Mouse (Mus musculus): Measurements from ENCODE around the gene Snrpa. TPM values are rescaled to one million over a fixed set of nuclear protein-coding genes. Genes with fewer than 3 reads are reported as not detected.
"Not testable (repeated sequence)": the region's sequence is repeated elsewhere in the genome, so short reads cannot be mapped to it uniquely, and the experiment has no call there.

The Snrpa gene
- 155 and 167 TPM in 2 replicates for polyA plus RNA-seq (2016; fragmentation: Nextera tagmentation; extraction: Ambion mirVana)

GRCm38 (mm10) chr7:27195681-27196611 is at the start of gene Snrpa, which contains the start of gene BC024978:
Snrpa (minus strand) TSS chr7:27196271.
BC024978 (plus strand) TSS chr7:27195781.
- H3K9ac ChIP-seq: peak within 1 kb of the TSS; percentile 90
- no peaks in the 10 kb centered on the region for H3K27me3 ChIP-seq (replicated peaks)
- H3K4me1 ChIP-seq (replicated peaks): peaks cover 16% of the 10 kb centered on the region
- ATAC-seq (ENCODE audit: insufficient number of reproducible peaks, low FRiP score): peak; percentile 99
- peak within 1 kb of the TSS; percentile 98 for H3K27ac ChIP-seq (ENCODE audit: poor library complexity, severe bottlenecking)
- 1% methylated on average over 64 of the region's 64 CpGs for WGBS
- peak within 1 kb of the TSS; percentile 76 for H3K4me3 ChIP-seq
- H3K36me3 ChIP-seq: peaks cover 58% of the 10 kb centered on the region
- H3K4me2 ChIP-seq: peak within 1 kb of the TSS; percentile 81
- H3K9me3 ChIP-seq (replicated peaks): no peaks in the 10 kb centered on the region

DNA sequence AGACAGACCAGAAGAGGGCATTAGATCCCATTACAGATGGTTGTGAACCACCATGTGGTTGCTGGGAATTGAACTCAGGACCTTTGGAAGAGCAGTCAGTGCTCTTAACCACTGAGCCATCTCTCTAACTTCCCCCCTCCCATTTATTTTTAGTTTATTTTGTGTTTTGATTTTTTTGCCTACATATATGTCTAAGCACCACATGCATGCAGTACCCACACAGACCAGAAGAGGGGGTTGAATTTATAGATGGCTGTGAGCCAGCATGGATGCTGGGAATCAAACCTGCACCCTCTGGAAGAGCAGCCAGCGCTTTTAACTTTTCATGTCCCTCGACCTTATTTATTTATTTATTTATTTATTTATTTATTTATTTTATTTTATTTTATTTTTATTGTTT is 48.0 kb upstream of the Snrpa start:
- not testable (repeated sequence) for ATAC-seq (ENCODE audit: insufficient number of reproducible peaks, low FRiP score); H3K4me3 ChIP-seq; H3K9ac ChIP-seq; H3K4me2 ChIP-seq; H3K4me1 ChIP-seq (replicated peaks); H3K27ac ChIP-seq (ENCODE audit: poor library complexity, severe bottlenecking); H3K27me3 ChIP-seq (replicated peaks); H3K9me3 ChIP-seq (replicated peaks)
- H3K36me3 ChIP-seq: peaks cover 45% of the 10 kb centered on the region
- 79% methylated on average over 2 of the region's 2 CpGs for WGBS

GRCm38 (mm10) chr7:27243211-27243610 is 47.1 kb upstream of the Snrpa start:
- no peak overlapping the region for H3K9ac ChIP-seq

DNA sequence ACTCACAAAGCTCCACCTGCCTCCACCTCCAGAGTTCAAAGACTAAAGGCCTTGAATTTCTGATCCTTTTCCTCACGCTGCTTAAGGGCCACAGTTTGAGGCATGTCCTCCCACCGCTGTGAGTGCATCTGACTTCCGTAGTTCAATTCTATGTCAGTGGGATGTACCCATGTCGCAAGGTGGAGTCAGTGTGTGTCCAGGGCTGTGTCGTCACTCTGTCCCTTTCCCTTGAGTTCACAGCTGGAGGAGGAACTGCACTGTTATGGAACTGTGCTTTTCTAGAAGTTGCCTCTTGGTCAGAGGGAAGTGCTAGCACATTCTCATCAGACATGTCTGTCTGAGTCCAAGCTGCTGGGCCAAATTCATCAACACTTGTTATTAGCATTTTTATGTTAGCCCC is 42.5 kb upstream of the Snrpa start:
- no peak for ATAC-seq (ENCODE audit: insufficient number of reproducible peaks, low FRiP score)
- whole genome bisulfite sequencing: 89% methylated on average over 5 of the region's 5 CpGs
- Histone ChIP-seq H3K27ac (ENCODE audit: poor library complexity, severe bottlenecking) (no peak overlapping the region), H3K4me2 (no peak overlapping the region), H3K9me3 (replicated peaks) (no peaks in the 10 kb centered on the region), H3K4me3 (no peak overlapping the region), H3K27me3 (replicated peaks) (no peaks in the 10 kb centered on the region), H3K36me3 (peaks cover 26% of the 10 kb centered on the region), H3K4me1 (replicated peaks) (peaks cover 4% of the 10 kb centered on the region), H3K9ac (no peak overlapping the region)

More at GRCm38 (mm10) chr7:27243211-27243610, 47.1 kb upstream of the Snrpa start:
- no peak overlapping the region for H3K4me3 ChIP-seq
- WGBS: 49% methylated on average over 8 of the region's 8 CpGs
- H3K4me1 ChIP-seq (replicated peaks): no peaks in the 10 kb centered on the region
- H3K9me3 ChIP-seq (replicated peaks): no peaks in the 10 kb centered on the region
- ATAC-seq (ENCODE audit: insufficient number of reproducible peaks, low FRiP score): no peak
- H3K27me3 ChIP-seq (replicated peaks): no peaks in the 10 kb centered on the region
- H3K36me3 ChIP-seq: peaks cover 45% of the 10 kb centered on the region
- no peak overlapping the region for H3K4me2 ChIP-seq
- H3K27ac ChIP-seq (ENCODE audit: poor library complexity, severe bottlenecking): no peak overlapping the region

DNA sequence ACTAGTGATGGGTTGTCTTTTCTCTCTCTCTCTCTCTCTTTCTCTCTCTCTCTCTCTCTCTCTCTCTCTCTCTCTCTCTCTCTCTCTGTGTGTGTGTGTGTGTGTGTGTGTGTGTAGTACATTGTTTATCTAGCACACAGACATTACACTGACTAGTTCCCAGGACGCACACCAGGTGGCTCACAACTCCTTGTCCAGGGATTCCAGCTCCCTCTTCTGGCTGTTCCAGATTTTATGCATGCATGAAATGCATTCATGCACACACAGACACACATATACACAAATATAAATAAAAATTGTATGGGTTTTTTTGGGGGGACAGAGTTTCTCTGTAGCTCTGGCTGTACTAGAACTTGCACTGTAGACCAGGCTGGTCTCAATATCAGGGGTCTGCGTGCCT is 41.5 kb upstream of the Snrpa start:
- no peaks in the 10 kb centered on the region for H3K9me3 ChIP-seq (replicated peaks)
- no peak overlapping the region for H3K27ac ChIP-seq (ENCODE audit: poor library complexity, severe bottlenecking)
- no peak for ATAC-seq (ENCODE audit: insufficient number of reproducible peaks, low FRiP score)
- H3K4me2 ChIP-seq: no peak overlapping the region
- H3K27me3 ChIP-seq (replicated peaks): no peaks in the 10 kb centered on the region
- H3K36me3 ChIP-seq: peaks cover 20% of the 10 kb centered on the region
- peaks cover 7% of the 10 kb centered on the region for H3K4me1 ChIP-seq (replicated peaks)
- WGBS: 84% methylated on average over 2 of the region's 2 CpGs
- no peak overlapping the region for H3K9ac ChIP-seq
- H3K4me3 ChIP-seq: no peak overlapping the region

GRCm38 (mm10) chr7:27235726-27236125 is 39.7 kb upstream of the Snrpa start:
- 84% methylated on average over 2 of the region's 2 CpGs for WGBS
- no peak for ATAC-seq (ENCODE audit: insufficient number of reproducible peaks, low FRiP score)
- H3K4me1 ChIP-seq (replicated peaks): peaks cover 7% of the 10 kb centered on the region

GRCm38 (mm10) chr7:27233300-27233699 is 37.2 kb upstream of the Snrpa start:
- no peak overlapping the region for H3K27ac ChIP-seq (ENCODE audit: poor library complexity, severe bottlenecking)
- peak overlapping the region; percentile 61 for H3K9ac ChIP-seq
- H3K36me3 ChIP-seq: peaks cover 7% of the 10 kb centered on the region
- peak overlapping the region; percentile 65 for H3K4me3 ChIP-seq
- H3K4me1 ChIP-seq (replicated peaks): peaks cover 12% of the 10 kb centered on the region
- H3K9me3 ChIP-seq (replicated peaks): no peaks in the 10 kb centered on the region
- 5% methylated on average over 6 of the region's 6 CpGs for WGBS
- H3K27me3 ChIP-seq (replicated peaks): no peaks in the 10 kb centered on the region
- peak overlapping the region; percentile 76 for H3K4me2 ChIP-seq
- no peak for ATAC-seq (ENCODE audit: insufficient number of reproducible peaks, low FRiP score)

More at GRCm38 (mm10) chr7:27235726-27236125, 39.7 kb upstream of the Snrpa start:
- no peaks in the 10 kb centered on the region for H3K9me3 ChIP-seq (replicated peaks)
- no peak overlapping the region for H3K9ac ChIP-seq
- H3K27ac ChIP-seq (ENCODE audit: poor library complexity, severe bottlenecking): no peak overlapping the region
- no peak overlapping the region for H3K4me2 ChIP-seq
- no peaks in the 10 kb centered on the region for H3K27me3 ChIP-seq (replicated peaks)
- H3K36me3 ChIP-seq: peaks cover 14% of the 10 kb centered on the region
- H3K4me3 ChIP-seq: no peak overlapping the region

- H3K4me3 ChIP-seq: peak within 1 kb of the TSS; percentile 65
- peak within 1 kb of the TSS; percentile 76 for H3K4me2 ChIP-seq
- H3K9me3 ChIP-seq (replicated peaks): no peaks in the 10 kb centered on the region
- peak within 1 kb of the TSS; percentile 61 for H3K9ac ChIP-seq
- no peaks in the 10 kb centered on the region for H3K27me3 ChIP-seq (replicated peaks)
- H3K36me3 ChIP-seq: peaks cover 7% of the 10 kb centered on the region
- H3K4me1 ChIP-seq (replicated peaks): peaks cover 12% of the 10 kb centered on the region
- ATAC-seq (ENCODE audit: insufficient number of reproducible peaks, low FRiP score): peak; percentile 89
- 0% methylated on average over 25 of the region's 25 CpGs for WGBS
- H3K27ac ChIP-seq (ENCODE audit: poor library complexity, severe bottlenecking): peak within 1 kb of the TSS; percentile 17; the same call in 1 of the 2 replicates
Measured at GRCm38 (mm10) chr7:27232781-27233281, 36.8 kb upstream of the Snrpa start, which contains the start of gene Coq8b. Coq8b (plus strand) TSS chr7:27233023.

DNA sequence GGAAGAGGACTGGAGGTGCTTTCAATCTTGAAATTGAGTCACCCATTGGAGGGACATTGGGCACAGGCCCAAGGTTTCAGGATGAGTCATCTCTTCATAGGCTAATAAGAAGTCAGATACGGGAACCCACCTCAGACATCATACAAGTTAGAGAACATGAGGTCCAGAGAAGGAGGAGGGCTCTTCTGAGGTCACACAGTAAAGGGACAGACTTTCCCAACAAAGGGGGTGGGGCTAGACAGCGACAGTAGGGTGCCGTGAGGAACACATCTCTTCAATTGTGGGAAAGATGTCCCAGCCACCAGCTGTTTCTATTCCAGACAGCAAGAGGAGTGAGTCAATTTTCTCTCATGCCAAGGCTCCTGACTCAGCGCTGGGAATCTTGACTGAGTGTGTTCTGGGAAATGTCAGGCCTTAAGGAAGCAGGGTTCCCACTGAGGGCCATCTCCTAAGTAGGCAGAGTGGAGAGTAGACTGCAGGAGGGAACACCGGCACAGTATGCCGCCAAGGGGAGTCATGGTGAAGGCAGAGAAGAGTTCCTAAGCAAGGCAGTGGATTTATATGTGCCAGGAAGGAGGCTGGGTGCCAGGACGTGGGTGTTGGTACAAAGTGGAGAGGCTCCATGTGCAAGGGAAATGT is 35.7 kb upstream of the Snrpa start:
- H3K27ac ChIP-seq (ENCODE audit: poor library complexity, severe bottlenecking): no peak overlapping the region
- H3K9ac ChIP-seq: no peak overlapping the region
- no peak overlapping the region for H3K4me3 ChIP-seq
- H3K27me3 ChIP-seq (replicated peaks): no peaks in the 10 kb centered on the region
- H3K4me1 ChIP-seq (replicated peaks): peaks cover 20% of the 10 kb centered on the region
- H3K4me2 ChIP-seq: no peak overlapping the region
- no peaks in the 10 kb centered on the region for H3K36me3 ChIP-seq
- no peak for ATAC-seq (ENCODE audit: insufficient number of reproducible peaks, low FRiP score)
- H3K9me3 ChIP-seq (replicated peaks): no peaks in the 10 kb centered on the region
- WGBS: 62% methylated on average over 7 of the region's 7 CpGs

DNA sequence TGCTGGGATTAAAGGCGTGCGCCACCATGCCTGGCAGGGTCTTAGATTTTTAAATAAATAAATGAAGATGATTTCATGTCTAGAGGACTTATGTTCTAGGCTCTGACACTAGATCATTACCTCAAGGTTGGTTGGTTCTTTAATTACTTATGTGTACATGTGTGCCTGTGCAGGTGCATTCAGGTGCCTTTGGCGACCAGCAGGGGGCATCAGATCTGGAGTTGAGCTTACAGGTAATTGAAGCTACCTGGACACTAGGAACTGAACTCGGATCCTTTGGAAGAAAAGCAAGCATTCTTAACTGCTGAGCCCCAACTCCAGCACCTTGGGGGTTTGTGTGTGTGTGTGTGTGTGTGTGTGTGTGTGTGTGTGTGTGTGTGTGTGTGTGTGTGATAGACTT is 34.7 kb upstream of the Snrpa start:
- Histone ChIP-seq H3K27ac (ENCODE audit: poor library complexity, severe bottlenecking) (no peak overlapping the region), H3K9me3 (replicated peaks) (no peaks in the 10 kb centered on the region), H3K4me1 (replicated peaks) (peaks cover 30% of the 10 kb centered on the region), H3K4me2 (no peak overlapping the region), H3K27me3 (replicated peaks) (no peaks in the 10 kb centered on the region), H3K4me3 (no peak overlapping the region), H3K36me3 (no peaks in the 10 kb centered on the region), H3K9ac (no peak overlapping the region)
- no peak for ATAC-seq (ENCODE audit: insufficient number of reproducible peaks, low FRiP score)
- 70% methylated on average over 4 of the region's 4 CpGs for WGBS

DNA sequence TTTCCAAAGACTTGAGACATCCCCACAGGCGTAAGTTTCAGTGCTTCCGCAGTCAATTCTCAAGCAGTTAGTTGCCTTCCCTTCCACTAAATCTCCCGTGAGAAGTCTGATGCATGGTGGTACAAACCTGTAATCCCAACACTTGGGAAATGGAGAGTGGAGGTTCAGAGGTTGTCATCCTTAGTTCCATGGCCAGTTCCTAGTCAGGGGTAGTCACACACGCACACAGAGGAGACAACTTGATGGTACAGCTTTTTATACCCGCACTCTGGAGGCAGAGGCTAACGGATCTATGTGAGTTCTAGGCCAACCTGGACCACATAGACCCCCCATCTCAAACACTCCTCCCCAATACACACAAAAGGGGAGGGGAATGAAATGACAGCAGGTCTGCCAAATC is 32.8 kb upstream of the Snrpa start:
- no peak for ATAC-seq (ENCODE audit: insufficient number of reproducible peaks, low FRiP score)
- Histone ChIP-seq H3K9ac (peak overlapping the region; percentile 78), H3K9me3 (replicated peaks) (no peaks in the 10 kb centered on the region), H3K4me2 (peak overlapping the region; percentile 76), H3K27ac (ENCODE audit: poor library complexity, severe bottlenecking) (peak overlapping the region; percentile 76), H3K4me3 (peak overlapping the region; percentile 68), H3K27me3 (replicated peaks) (no peaks in the 10 kb centered on the region), H3K4me1 (replicated peaks) (peaks cover 47% of the 10 kb centered on the region), H3K36me3 (0 out of 2 replicates have a peak, but pooled peaks cover 2% of the 10 kb centered on the region)
- WGBS: 19% methylated on average over 6 of the region's 6 CpGs
